Mouse (Mus musculus) gastrocnemius, adult 18-20 months (tissue): ENCODE results near the gene Carmil1. TPM values are rescaled to one million over a fixed set of nuclear protein-coding genes. Genes with fewer than 3 reads are reported as not detected.
"Not testable (repeated sequence)": the region's sequence is repeated elsewhere in the genome, so short reads cannot be mapped to it uniquely, and the experiment has no call there.

Experiments
- DNase-seq: peaks from one replicate; pipeline ENCODE4 v3.0.0; 2021; ENCODE audit warnings: low spot score
- total RNA-seq, 2 experiments: library from RNA; stranded (reverse); gene quantifications; 2 replicates each; pipeline ENCODE4 v1.2.3; 2021

Carmil1 gene
- total RNA-seq, 2 experiments from 2014 or later: 1.9 to 2.6 TPM

DNA sequence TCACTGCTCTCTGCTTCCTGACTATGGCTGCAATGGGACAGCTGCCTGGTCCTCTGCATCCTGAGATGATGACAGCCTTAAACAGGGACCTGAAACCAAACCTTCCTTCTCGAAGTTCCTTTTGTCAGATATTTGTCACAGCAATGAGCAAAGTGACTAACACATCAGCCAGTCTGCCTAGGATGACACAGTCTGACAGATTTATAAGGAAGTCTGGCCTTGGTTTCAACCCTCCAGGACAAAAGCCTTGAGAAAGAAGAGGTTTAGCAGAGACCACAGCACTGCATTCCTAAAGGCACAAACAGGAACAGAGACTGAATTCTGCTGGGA is 175.3 kb downstream of the Carmil1 start:
- no peak for DNase-seq

DNA sequence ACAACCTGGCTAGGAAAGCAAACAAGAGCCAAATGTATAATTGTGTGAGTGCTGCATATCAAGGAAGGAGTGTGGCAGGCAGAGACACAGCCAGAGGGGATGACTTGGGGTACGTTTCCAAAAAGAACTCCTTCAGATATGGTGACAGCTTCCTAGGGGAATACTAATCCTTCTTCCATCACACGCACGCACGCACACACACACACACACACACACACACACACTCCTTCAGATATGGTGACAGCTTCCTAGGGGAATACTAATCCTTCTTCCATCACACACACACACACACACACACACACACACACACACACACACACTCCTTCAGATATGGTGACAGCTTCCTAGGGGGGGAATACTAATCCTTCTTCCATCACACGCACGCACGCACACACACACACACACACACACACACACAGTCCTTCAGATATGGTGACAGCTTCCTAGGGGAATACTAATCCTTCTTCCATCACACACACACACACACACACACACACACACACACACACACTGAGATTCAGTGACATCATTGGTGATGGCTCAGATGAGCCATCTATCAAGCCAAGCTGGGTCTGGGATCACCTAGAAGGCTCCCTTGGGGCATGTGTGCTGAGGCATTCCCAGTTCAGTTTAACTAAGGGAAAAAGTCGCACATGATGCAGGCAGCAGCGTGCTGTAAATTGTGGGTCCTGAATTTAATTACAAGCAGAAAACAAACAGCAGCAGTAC is 175.8 kb downstream of the Carmil1 start:
- DNase-seq: not testable (repeated sequence)

GRCm38 (mm10) chr13:24104016-24104415 is 176.6 kb downstream of the Carmil1 start:
- no peak for DNase-seq

- DNase-seq: no peak
Measured at GRCm38 (mm10) chr13:24103152-24103551, 177.4 kb downstream of the Carmil1 start.

DNA sequence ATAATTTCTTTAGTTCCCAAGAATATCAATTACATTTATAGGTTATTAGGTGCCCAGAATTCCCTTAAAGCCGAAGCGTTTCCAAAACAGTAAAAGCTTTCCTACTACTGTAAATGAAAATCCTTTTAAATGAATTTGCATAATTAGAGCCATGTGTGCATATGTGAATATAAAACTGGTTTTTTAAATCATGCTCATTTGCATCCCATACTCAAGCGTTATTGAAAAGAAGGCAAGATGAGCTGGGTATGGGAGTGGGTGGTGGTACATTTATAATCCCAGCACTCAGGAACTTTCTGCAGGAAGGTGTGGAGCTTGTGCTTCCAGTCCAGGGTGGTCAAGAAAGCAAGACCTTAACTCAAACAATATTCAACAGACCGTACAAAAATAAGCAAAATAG is 178.3 kb downstream of the Carmil1 start:
- no peak for DNase-seq

GRCm38 (mm10) chr13:24101157-24102130 is 179.2 kb downstream of the Carmil1 start:
- DNase-seq: no peak

- DNase-seq: no peak
Measured at GRCm38 (mm10) chr13:24100516-24101094, 180.0 kb downstream of the Carmil1 start.

GRCm38 (mm10) chr13:24096573-24096972 is 184.0 kb downstream of the Carmil1 start:
- DNase-seq: no peak

GRCm38 (mm10) chr13:24094825-24095547 is 185.6 kb downstream of the Carmil1 start:
- no peak for DNase-seq

DNA sequence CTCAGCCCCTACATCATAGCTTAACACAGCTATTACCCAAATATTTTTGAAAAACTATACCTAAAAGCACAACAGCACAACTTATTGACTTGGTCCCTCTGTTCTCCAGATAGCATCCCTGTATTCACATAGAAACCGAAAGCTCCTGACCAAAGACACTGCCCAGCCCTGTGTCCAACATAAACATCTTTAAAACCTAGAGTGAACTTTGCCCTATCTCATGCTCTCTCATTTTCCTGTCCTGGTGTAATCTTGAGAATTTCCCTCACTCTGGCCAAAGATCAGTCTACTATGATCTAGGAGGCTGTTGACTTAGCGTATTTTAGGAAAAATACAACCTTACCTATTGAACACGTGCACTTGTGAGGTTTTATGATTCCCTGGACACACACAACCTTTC is 187.5 kb downstream of the Carmil1 start:
- DNase-seq: no peak

- DNase-seq: no peak
Measured at GRCm38 (mm10) chr13:24092073-24092472, 188.5 kb downstream of the Carmil1 start.

GRCm38 (mm10) chr13:24082153-24082552 is 198.4 kb downstream of the Carmil1 start:
- DNase-seq: no peak

GRCm38 (mm10) chr13:24081698-24082097 is 198.9 kb downstream of the Carmil1 start:
- DNase-seq: no peak

DNA sequence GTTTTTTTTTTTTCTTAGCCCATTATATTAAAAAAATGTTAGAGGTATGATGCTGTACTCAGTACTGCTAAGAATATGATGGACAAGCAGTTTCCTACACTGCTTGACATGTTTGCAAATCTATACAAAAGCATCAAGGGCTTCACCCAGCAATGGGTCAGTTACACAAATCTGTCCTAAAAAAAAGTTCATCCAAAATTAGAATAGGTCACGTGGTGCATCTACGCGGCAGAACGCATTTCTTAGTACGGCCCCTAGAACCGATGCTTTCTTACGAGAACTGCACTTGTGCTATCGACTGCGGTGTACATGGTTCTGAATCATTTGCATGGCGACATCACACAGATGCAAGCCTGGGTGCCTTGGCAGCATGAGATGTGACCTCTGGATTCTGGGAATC is 208.0 kb downstream of the Carmil1 start:
- no peak for DNase-seq

DNA sequence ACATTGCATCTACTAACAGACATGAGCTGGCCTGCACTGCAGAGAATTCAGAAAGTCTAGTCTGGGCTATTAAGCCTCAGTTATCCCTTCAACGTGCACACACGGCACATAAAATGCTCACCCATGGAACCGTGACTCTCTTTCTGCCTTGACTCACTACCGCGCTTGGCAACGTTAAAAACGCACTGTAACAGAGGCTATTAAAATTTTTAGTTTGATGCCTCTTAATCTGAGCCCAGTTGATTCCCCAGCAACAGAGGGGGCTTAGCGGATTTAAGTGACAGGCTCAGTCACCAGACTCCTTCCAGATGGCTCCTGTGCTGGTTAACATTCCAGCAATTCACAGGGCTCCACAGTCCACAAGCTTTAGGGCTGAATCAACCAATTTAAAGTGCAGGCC is 213.0 kb downstream of the Carmil1 start:
- no peak for DNase-seq

GRCm38 (mm10) chr13:24065536-24065935 is 215.1 kb downstream of the Carmil1 start:
- no peak for DNase-seq

GRCm38 (mm10) chr13:24062770-24063169 is 217.8 kb downstream of the Carmil1 start:
- no peak for DNase-seq

GRCm38 (mm10) chr13:24055072-24055869 is 225.3 kb downstream of the Carmil1 start:
- DNase-seq: no peak

GRCm38 (mm10) chr13:24051496-24051895 is 229.1 kb downstream of the Carmil1 start:
- DNase-seq: no peak

- DNase-seq: no peak
Measured at GRCm38 (mm10) chr13:24050330-24050729, 230.3 kb downstream of the Carmil1 start.
